Mouse (Mus musculus) CH12.LX (cell line): ENCODE measurements around the gene Miga2.

Experiments used
- CTCF ChIP-seq, 2 experiments: IDR thresholded peaks in 1 of 2; conservative IDR thresholded peaks in 1 of 2; 2 replicates each; pipeline ENCODE4 v1.5.1; 2011 to 2012; ENCODE audit warnings: low read depth in 2 of 2, low read length in 2 of 2, improper control_type of control experiment in 1 of 2, inconsistent platforms in 1 of 2, mild to moderate bottlenecking in 1 of 2, moderate library complexity in 1 of 2
- E2F4 ChIP-seq: IDR thresholded peaks from 2 replicates; pipeline ENCODE4 v1.6.1; 2011; ENCODE audit warnings: low read depth, low read length, improper control_type of control experiment; ENCODE audit not compliant: insufficient replicate concordance
- ETS1 ChIP-seq: conservative IDR thresholded peaks from 2 replicates; pipeline ENCODE4 v1.6.1; 2012; ENCODE audit warnings: low read depth, mild to moderate bottlenecking, inconsistent platforms, low read length, improper control_type of control experiment, moderate library complexity
- GABPA ChIP-seq: IDR thresholded peaks from 2 replicates; pipeline ENCODE4 v1.6.1; 2012; ENCODE audit warnings: low read depth, low read length, improper control_type of control experiment, inconsistent platforms; ENCODE audit not compliant: insufficient replicate concordance
- HCFC1 ChIP-seq: IDR thresholded peaks from 2 replicates; pipeline ENCODE4 v1.6.1; 2012; ENCODE audit warnings: low read depth, mild to moderate bottlenecking, inconsistent platforms, low read length, improper control_type of control experiment
- IRF4 ChIP-seq: IDR thresholded peaks from 2 replicates; pipeline ENCODE4 v1.6.1; 2014; ENCODE audit warnings: low read depth, mild to moderate bottlenecking, inconsistent platforms, low read length, improper control_type of control experiment
- MAFK ChIP-seq: IDR thresholded peaks from 2 replicates; pipeline ENCODE4 v1.6.1; 2011; ENCODE audit warnings: low read length, improper control_type of control experiment; ENCODE audit not compliant: insufficient replicate concordance
- NELFE ChIP-seq: IDR thresholded peaks from 2 replicates; pipeline ENCODE4 v1.6.1; 2011; ENCODE audit warnings: low read depth, low read length, improper control_type of control experiment
- POLR2A ChIP-seq: IDR thresholded peaks from 2 replicates; pipeline ENCODE4 v1.6.1; 2011; ENCODE audit warnings: low read depth, mild to moderate bottlenecking, improper control_type of control experiment, low read length
- POLR2AphosphoS2 ChIP-seq: IDR thresholded peaks from 2 replicates; pipeline ENCODE4 v1.6.1; 2011; ENCODE audit warnings: low read depth, low read length, improper control_type of control experiment
- SIN3A ChIP-seq: IDR thresholded peaks from 2 replicates; pipeline ENCODE4 v1.6.1; 2012; ENCODE audit warnings: low read length, improper control_type of control experiment, inconsistent platforms
- USF1 ChIP-seq: IDR thresholded peaks from 2 replicates; pipeline ENCODE4 v1.6.1; 2014; ENCODE audit warnings: low read depth, mild to moderate bottlenecking, inconsistent platforms, low read length, improper control_type of control experiment

- TF ChIP-seq SIN3A, result no peak
- TF ChIP-seq NELFE, result no peak
- TF ChIP-seq CTCF (conservative IDR thresholded peaks at IDR 0.05 in 1 of 2, IDR thresholded peaks at IDR 0.05 in 1 of 2; ENCODE audit: low read depth in 2 of 2, low read length in 2 of 2), result no peak
- TF ChIP-seq HCFC1, result no peak
- TF ChIP-seq IRF4, result no peak
- no peak for TF ChIP-seq USF1
- TF ChIP-seq E2F4, result no peak
- TF ChIP-seq ETS1, result no peak
- TF ChIP-seq POLR2A, result no peak
- no peak for TF ChIP-seq MAFK
- TF ChIP-seq POLR2AphosphoS2, result no peak
- no peak for TF ChIP-seq GABPA
Measured at GRCm38 (mm10) chr2:30372726-30373125, 8.7 kb downstream of the Miga2 start.
